Mouse (Mus musculus) cerebellum, postnatal 10 days (tissue): ENCODE measurements at regions not wholly inside any gene's neighbourhood (a gene's known extent, or its start where the extent isn't known, plus 50 kb on each side); places are given as distances from the start of the nearest gene placed in this dataset.
"Not testable (repeated sequence)": the region's sequence is repeated elsewhere in the genome, so short reads cannot be mapped to it uniquely, and the experiment has no call there.

Experiments
- DNase-seq, 2 experiments: peaks; one replicate each; pipeline ENCODE4 v3.0.0; 2021; ENCODE audit warnings: mixed read lengths in 2 of 2

GRCm38 (mm10) chr14:53785547-53785946, 468.4 kb downstream of the Dad1 start:
- not testable (repeated sequence) for DNase-seq

GRCm38 (mm10) chr14:53777375-53777774, 476.5 kb downstream of the Dad1 start:
- no peak for DNase-seq

- peak; percentile 66 to 69 for DNase-seq
Observed at GRCm38 (mm10) chr14:53776717-53777116, 477.2 kb downstream of the Dad1 start.

- DNase-seq, result not testable (repeated sequence)
Observed at GRCm38 (mm10) chr14:53766501-53766900, 487.4 kb downstream of the Dad1 start.

- not testable (repeated sequence) for DNase-seq
Observed at GRCm38 (mm10) chr14:53765918-53766317, 488.0 kb downstream of the Dad1 start.

GRCm38 (mm10) chr14:53760578-53760977, 493.3 kb downstream of the Dad1 start:
- not testable (repeated sequence) for DNase-seq

GRCm38 (mm10) chr14:53757782-53758181, 496.1 kb downstream of the Dad1 start:
- not testable (repeated sequence) for DNase-seq

GRCm38 (mm10) chr14:53757095-53757494, 496.8 kb downstream of the Dad1 start:
- DNase-seq, result not testable (repeated sequence)

GRCm38 (mm10) chr14:53750703-53751441, 503.0 kb downstream of the Dad1 start:
- DNase-seq, result no peak

- DNase-seq, result not testable (repeated sequence)
Observed at GRCm38 (mm10) chr14:53743552-53743951, 510.4 kb downstream of the Dad1 start.

- not testable (repeated sequence) for DNase-seq
Observed at GRCm38 (mm10) chr14:53742864-53743263, 511.0 kb downstream of the Dad1 start.

- peak; percentile 59 to 68 for DNase-seq
Observed at GRCm38 (mm10) chr14:53741246-53741645, 512.7 kb downstream of the Dad1 start.

- DNase-seq, result peak; percentile 1 to 3
Observed at GRCm38 (mm10) chr14:53737962-53738361, 515.9 kb downstream of the Dad1 start.

- not testable (repeated sequence) for DNase-seq
Observed at GRCm38 (mm10) chr14:53736274-53736673, 517.6 kb downstream of the Dad1 start.

GRCm38 (mm10) chr14:53731600-53731999, 522.3 kb downstream of the Dad1 start:
- not testable (repeated sequence) for DNase-seq

- not testable (repeated sequence) for DNase-seq
Observed at GRCm38 (mm10) chr14:53729877-53730276, 524.0 kb downstream of the Dad1 start.

- not testable (repeated sequence) for DNase-seq
Observed at GRCm38 (mm10) chr14:53729149-53729548, 524.8 kb downstream of the Dad1 start.

- DNase-seq, result not testable (repeated sequence)
Observed at GRCm38 (mm10) chr14:53726914-53727313, 527.0 kb downstream of the Dad1 start.

GRCm38 (mm10) chr14:53723611-53724010, 530.3 kb downstream of the Dad1 start:
- DNase-seq, result not testable (repeated sequence)

GRCm38 (mm10) chr14:53721901-53722300, 532.0 kb downstream of the Dad1 start:
- not testable (repeated sequence) for DNase-seq

- DNase-seq, result peak; percentile 9 to 14
Observed at GRCm38 (mm10) chr14:53709627-53710026, 544.3 kb downstream of the Dad1 start.

- DNase-seq, result not testable (repeated sequence)
Observed at GRCm38 (mm10) chr14:53704351-53704750, 549.6 kb downstream of the Dad1 start.

GRCm38 (mm10) chr14:53703593-53703992, 550.3 kb downstream of the Dad1 start:
- DNase-seq, result not testable (repeated sequence)

- DNase-seq, result not testable (repeated sequence)
Observed at GRCm38 (mm10) chr14:53684100-53684499, 569.8 kb downstream of the Dad1 start.
